Mouse (Mus musculus): ENCODE measurements around the gene Tm9sf4. TPM values are rescaled to one million over a fixed set of nuclear protein-coding genes. Genes with fewer than 3 reads are reported as not detected.
A peak's percentile ranks its signal among the peaks of the same experiment; 100 is the strongest.

Tm9sf4 gene
- 82.9 and 88.1 TPM in 2 replicates for polyA plus RNA-seq (2016; fragmentation: Nextera tagmentation; extraction: Ambion mirVana)

DNA sequence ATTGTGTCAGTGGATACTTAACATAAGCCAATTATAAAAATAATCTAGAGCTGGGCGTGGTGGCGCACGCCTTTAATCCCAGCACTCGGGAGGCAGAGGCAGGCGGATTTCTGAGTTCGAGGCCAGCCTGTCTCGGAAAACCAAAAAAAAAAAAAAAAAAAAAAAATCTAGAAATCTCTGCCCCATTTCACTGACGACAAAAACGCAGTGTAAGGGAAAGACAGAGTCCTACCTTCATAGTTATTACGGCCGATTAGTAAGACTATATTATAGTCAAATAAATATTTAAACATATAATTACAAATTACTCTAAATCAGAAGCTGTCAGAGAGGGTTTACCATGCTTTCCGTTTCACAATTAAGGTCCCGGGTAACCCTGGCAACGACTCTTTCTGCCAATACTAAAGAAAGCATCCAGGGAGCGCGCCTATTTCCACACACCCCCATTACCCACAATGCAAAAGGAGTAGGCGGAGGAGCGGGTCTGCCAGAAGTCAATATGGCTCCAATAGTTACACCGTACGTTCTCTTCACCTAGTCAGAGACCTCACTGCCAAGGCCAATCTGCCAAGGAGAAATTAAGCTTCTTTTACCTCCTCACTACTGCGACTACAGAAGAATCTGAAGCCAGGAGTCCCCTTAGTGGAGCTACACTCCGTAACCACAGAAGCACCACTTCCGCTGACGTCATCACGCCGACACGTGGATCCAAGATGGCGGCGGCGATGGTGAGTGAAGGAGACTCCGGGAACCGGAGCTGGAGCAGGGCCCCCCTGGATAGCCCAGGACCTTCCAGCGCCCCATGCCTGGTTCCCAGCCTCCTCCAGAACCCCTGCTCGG is at the start of gene Tm9sf4:
Tm9sf4 (plus strand) TSS at position 460 of the 840 bp plus-strand sequence.
- H3K9ac ChIP-seq: peak within 1 kb of the TSS; percentile 81
- WGBS: 11% methylated on average over 34 of the region's 34 CpGs
- H3K36me3 ChIP-seq: peaks cover 4% of the 10 kb centered on the region; the same call in 1 of the 2 replicates
- peak; percentile 88 for ATAC-seq (ENCODE audit: insufficient number of reproducible peaks, insufficient read depth, low FRiP score, low TSS enrichment)
- H3K27ac ChIP-seq: peak within 1 kb of the TSS; percentile 85
- H3K4me3 ChIP-seq: peak within 1 kb of the TSS; percentile 83
- peak within 1 kb of the TSS; percentile 95 for H3K4me2 ChIP-seq (replicated peaks)
- no peaks in the 10 kb centered on the region for H3K27me3 ChIP-seq
- peaks cover 4% of the 10 kb centered on the region; the same call in 1 of the 2 replicates for H3K4me1 ChIP-seq
- no peaks in the 10 kb centered on the region for H3K9me3 ChIP-seq

DNA sequence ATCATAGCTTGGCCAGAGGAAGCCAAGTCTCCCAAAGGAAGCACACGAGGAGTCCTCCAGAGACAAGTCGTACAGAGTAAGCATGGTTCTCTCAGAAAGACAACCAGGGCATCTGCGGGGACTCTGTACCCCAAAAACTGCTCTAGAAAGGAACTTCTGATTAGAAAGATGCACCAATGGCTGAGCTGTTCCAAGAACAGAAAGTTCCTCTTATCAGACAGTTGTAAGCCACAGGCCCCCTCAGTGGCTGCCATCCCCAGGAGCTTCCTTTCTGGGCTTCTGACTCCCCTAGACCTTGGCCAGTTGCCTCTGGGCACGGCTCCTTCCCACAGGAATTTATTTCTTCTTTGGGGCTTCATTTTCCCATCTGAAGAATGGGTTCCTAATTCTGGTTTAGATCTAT is 45.4 kb upstream of the Tm9sf4 start:
- 70% methylated on average over 4 of the region's 4 CpGs for WGBS
- H3K36me3 ChIP-seq: no peaks in the 10 kb centered on the region
- no peak overlapping the region for H3K4me3 ChIP-seq
- no peaks in the 10 kb centered on the region for H3K9me3 ChIP-seq
- no peak for ATAC-seq (ENCODE audit: insufficient number of reproducible peaks, insufficient read depth, low FRiP score, low TSS enrichment)
- no peak overlapping the region for H3K4me2 ChIP-seq (replicated peaks)
- no peak overlapping the region for H3K27ac ChIP-seq
- no peaks in the 10 kb centered on the region for H3K4me1 ChIP-seq
- H3K9ac ChIP-seq: no peak overlapping the region
- H3K27me3 ChIP-seq: peaks cover 10% of the 10 kb centered on the region

DNA sequence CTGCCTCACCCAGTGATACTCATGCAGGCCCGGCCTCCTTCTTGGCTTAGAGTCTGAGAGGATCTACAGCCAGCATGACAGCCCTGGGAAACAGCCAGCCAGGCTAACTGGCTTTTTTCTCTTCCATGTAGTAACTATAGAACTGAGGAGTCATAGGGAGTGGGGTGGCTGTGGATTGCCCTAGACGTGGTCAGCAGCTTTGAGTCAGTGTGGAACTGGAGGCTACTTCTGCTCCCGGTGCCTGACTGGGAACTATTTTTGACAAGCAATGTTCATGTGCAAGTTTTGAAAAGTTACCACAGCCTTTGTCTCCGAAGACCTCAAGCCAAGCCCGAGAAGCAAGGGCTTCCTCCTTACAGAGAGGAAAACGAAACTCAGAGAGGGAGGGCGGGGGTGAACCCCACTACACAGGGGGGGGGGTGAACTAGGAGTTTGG is 44.0 kb upstream of the Tm9sf4 start:
- Histone ChIP-seq H3K36me3 (no peaks in the 10 kb centered on the region), H3K4me1 (no peaks in the 10 kb centered on the region), H3K4me2 (replicated peaks) (no peak overlapping the region), H3K9ac (no peak overlapping the region), H3K4me3 (no peak overlapping the region), H3K27ac (no peak overlapping the region), H3K27me3 (no peaks in the 10 kb centered on the region), H3K9me3 (no peaks in the 10 kb centered on the region)
- WGBS: 84% methylated on average over 7 of the region's 7 CpGs
- no peak for ATAC-seq (ENCODE audit: insufficient number of reproducible peaks, insufficient read depth, low FRiP score, low TSS enrichment)

DNA sequence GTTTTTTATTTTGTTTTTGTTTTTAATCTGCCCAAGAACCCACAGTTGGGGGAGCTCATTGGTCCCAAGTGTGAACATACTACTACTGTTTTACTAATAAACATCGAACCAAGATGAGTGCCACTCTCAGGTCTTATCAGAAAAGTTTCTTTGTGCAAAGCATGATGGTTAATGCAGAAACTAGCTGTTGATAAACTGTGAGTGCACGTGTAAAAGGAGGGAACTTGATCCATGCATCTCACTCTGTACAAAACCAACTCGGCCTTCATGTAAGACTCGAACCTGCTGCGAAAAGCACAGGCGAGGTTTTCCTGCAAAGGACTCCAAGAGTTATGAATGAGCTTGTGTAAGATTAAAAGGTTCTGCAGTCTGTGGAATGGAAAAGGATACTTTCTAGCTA is 41.6 kb upstream of the Tm9sf4 start:
- WGBS: 84% methylated on average over 6 of the region's 6 CpGs
- Histone ChIP-seq H3K36me3 (no peaks in the 10 kb centered on the region), H3K4me2 (replicated peaks) (no peak overlapping the region), H3K27ac (no peak overlapping the region), H3K4me1 (no peaks in the 10 kb centered on the region), H3K27me3 (no peaks in the 10 kb centered on the region), H3K4me3 (no peak overlapping the region), H3K9ac (no peak overlapping the region), H3K9me3 (no peaks in the 10 kb centered on the region)
- no peak for ATAC-seq (ENCODE audit: insufficient number of reproducible peaks, insufficient read depth, low FRiP score, low TSS enrichment)

DNA sequence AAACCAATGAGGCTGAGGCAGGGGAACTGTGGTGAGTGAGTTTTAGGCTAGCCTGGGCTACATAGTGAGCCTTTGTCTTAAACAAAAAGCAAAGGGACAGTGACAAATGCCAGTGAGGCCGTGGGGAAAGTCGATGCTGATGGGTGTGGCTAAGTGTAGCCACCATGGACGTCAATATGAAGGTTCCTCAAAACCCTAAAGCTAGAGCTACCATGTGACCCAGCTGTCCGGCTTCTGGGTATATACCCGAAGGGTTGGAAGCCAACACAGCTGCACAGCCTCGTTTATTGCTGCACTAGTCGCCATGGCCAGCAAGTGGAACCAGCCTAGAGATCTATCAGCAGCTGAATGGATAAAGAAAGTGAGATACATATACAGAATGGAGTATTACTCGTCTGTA is 41.0 kb upstream of the Tm9sf4 start:
- WGBS: 71% methylated on average over 8 of the region's 8 CpGs
- H3K36me3 ChIP-seq: no peaks in the 10 kb centered on the region
- H3K27me3 ChIP-seq: no peaks in the 10 kb centered on the region
- H3K9ac ChIP-seq: no peak overlapping the region
- H3K9me3 ChIP-seq: no peaks in the 10 kb centered on the region
- no peak overlapping the region for H3K27ac ChIP-seq
- no peak overlapping the region for H3K4me2 ChIP-seq (replicated peaks)
- H3K4me1 ChIP-seq: no peaks in the 10 kb centered on the region
- ATAC-seq (ENCODE audit: insufficient number of reproducible peaks, insufficient read depth, low FRiP score, low TSS enrichment): no peak
- no peak overlapping the region for H3K4me3 ChIP-seq

DNA sequence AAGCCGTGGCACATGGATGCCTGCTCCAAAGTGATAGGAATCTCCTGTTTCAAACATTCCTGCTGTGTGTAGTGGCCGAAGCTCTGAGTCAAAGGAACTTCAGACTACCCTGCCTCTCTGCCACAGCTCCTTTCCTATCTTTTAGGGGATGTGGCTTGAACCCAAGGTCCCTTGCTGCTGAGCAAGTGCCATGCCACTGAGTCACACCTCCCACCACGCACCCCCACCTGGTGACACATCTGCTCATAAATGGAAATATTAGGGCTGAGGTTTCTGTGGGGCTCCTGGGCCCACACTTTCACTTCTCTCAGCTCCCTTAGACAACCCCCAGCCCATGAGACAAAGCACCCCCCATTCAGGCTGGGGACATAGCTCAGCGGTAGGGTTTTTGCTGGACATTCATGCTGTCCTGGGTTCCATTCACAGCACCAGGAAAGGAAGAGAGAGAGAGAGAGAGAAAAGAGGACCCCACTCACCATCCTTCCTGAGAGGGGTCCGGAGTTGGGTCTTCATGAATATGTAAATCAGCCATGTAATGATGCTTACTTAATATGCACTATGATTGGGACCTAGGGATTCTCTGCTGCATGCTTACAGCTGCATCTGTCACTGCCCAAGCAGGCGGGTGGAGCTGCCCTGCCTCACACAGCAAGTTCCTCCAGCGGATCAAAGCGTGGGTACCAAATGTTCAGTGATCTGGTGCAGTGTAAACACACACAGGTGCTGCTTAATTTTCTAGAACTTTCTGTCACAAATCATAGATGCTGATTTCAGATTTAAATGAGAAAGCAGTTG is 39.1 kb upstream of the Tm9sf4 start:
- Histone ChIP-seq H3K27ac (no peak overlapping the region), H3K9ac (no peak overlapping the region), H3K9me3 (no peaks in the 10 kb centered on the region), H3K36me3 (no peaks in the 10 kb centered on the region), H3K4me3 (no peak overlapping the region), H3K4me1 (no peaks in the 10 kb centered on the region), H3K27me3 (no peaks in the 10 kb centered on the region), H3K4me2 (replicated peaks) (no peak overlapping the region)
- 71% methylated on average over 8 of the region's 8 CpGs for WGBS
- no peak for ATAC-seq (ENCODE audit: insufficient number of reproducible peaks, insufficient read depth, low FRiP score, low TSS enrichment)

DNA sequence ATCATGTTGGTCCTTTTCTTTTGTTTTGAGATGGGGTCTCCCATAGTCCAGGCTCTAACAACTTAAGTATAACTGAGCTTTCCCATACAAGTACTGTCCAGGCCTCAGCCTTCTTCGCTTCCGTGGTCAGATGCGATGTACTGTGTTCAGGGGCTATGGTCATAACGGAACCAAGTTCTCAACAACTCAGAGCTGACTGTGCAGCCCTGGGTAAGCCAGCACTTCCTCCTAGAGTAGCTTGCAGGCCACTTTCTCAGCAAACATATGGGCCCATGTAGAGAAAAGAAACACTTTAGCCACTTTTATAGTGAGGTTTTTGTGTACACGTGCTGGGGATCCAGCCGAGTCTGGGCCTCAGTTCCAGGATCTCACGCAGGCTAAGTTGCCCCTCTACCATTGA is 38.4 kb upstream of the Tm9sf4 start:
- H3K9ac ChIP-seq: no peak overlapping the region
- H3K27me3 ChIP-seq: no peaks in the 10 kb centered on the region
- H3K4me2 ChIP-seq (replicated peaks): no peak overlapping the region
- H3K4me3 ChIP-seq: no peak overlapping the region
- no peak for ATAC-seq (ENCODE audit: insufficient number of reproducible peaks, insufficient read depth, low FRiP score, low TSS enrichment)
- no peaks in the 10 kb centered on the region for H3K36me3 ChIP-seq
- H3K27ac ChIP-seq: no peak overlapping the region
- no peaks in the 10 kb centered on the region for H3K9me3 ChIP-seq
- 81% methylated on average over 7 of the region's 7 CpGs for WGBS
- no peaks in the 10 kb centered on the region for H3K4me1 ChIP-seq

DNA sequence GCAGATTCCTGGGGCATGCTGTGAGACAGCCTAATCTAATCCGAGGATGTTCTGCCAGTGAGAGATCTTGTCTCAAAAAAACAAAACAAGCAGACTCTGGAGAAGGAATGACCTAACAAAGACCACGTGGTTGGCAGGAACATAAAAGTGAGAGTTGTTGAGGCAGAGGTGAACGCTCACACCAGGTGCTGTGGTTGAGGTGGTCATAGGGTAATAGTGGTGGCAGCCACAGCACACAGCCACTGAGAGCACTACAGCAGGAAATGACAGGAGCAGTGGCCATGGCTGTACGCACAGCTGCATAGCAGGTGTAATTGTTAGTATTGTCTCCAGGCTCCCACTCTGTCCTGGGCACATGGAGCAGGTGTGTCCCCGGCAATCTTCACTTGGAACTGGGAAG is 35.2 kb upstream of the Tm9sf4 start:
- Histone ChIP-seq H3K4me3 (no peak overlapping the region), H3K4me1 (no peaks in the 10 kb centered on the region), H3K36me3 (no peaks in the 10 kb centered on the region), H3K9ac (no peak overlapping the region), H3K27me3 (no peaks in the 10 kb centered on the region), H3K27ac (no peak overlapping the region), H3K4me2 (replicated peaks) (no peak overlapping the region), H3K9me3 (no peaks in the 10 kb centered on the region)
- no peak for ATAC-seq (ENCODE audit: insufficient number of reproducible peaks, insufficient read depth, low FRiP score, low TSS enrichment)
- 62% methylated on average over 5 of the region's 5 CpGs for WGBS

DNA sequence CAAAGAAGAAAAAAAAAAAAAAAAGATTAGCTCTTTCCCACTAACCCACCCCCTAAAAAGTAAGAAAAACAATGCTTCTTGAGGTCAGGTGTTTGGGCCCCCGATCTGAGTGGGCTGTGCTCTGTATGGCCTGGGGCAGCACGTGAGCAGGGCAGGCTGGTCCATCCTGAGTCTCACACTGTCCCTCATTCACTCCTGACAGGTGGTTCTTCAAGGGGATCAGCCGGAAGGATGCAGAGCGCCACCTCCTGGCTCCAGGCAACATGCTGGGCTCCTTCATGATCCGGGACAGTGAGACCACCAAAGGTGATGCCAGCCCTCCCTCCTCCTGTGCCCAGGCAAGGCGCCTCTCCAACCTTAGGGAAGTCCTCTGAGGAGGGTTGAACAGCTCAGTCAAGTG is 30.1 kb upstream of the Tm9sf4 start:
- H3K9ac ChIP-seq: no peak overlapping the region
- no peak for ATAC-seq (ENCODE audit: insufficient number of reproducible peaks, insufficient read depth, low FRiP score, low TSS enrichment)
- no peaks in the 10 kb centered on the region for H3K36me3 ChIP-seq
- H3K9me3 ChIP-seq: no peaks in the 10 kb centered on the region
- no peaks in the 10 kb centered on the region for H3K27me3 ChIP-seq
- no peak overlapping the region for H3K4me3 ChIP-seq
- WGBS: 7% methylated on average over 6 of the region's 6 CpGs
- no peak overlapping the region for H3K27ac ChIP-seq
- H3K4me2 ChIP-seq (replicated peaks): no peak overlapping the region
- H3K4me1 ChIP-seq: no peaks in the 10 kb centered on the region

DNA sequence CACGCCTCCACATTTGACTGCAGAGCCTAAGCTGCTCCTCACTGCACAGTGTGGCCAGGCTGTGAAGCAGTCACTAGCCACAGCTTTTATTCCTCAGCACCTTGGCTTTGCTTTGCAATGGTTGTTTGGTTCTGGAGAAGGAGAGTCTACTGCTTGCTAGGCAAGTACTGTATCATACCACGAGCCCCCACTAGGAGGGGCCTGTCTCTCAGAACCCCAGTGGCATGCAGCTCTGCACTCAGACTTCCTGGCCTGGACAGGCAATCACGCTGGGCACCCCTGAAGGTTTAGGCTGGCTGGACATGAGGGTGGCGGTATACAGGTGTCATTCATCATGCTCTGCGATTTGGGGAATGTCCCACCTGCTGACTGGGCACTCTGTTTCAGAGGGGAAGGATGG is 26.9 kb upstream of the Tm9sf4 start:
- no peaks in the 10 kb centered on the region for H3K36me3 ChIP-seq
- H3K4me3 ChIP-seq: no peak overlapping the region
- no peaks in the 10 kb centered on the region for H3K4me1 ChIP-seq
- peak; percentile 28; the same call in 1 of the 2 replicates for ATAC-seq (ENCODE audit: insufficient number of reproducible peaks, insufficient read depth, low FRiP score, low TSS enrichment)
- no peak overlapping the region for H3K4me2 ChIP-seq (replicated peaks)
- no peaks in the 10 kb centered on the region for H3K9me3 ChIP-seq
- no peak overlapping the region for H3K9ac ChIP-seq
- 27% methylated on average over 5 of the region's 5 CpGs for whole genome bisulfite sequencing
- no peak overlapping the region for H3K27ac ChIP-seq
- no peaks in the 10 kb centered on the region for H3K27me3 ChIP-seq

DNA sequence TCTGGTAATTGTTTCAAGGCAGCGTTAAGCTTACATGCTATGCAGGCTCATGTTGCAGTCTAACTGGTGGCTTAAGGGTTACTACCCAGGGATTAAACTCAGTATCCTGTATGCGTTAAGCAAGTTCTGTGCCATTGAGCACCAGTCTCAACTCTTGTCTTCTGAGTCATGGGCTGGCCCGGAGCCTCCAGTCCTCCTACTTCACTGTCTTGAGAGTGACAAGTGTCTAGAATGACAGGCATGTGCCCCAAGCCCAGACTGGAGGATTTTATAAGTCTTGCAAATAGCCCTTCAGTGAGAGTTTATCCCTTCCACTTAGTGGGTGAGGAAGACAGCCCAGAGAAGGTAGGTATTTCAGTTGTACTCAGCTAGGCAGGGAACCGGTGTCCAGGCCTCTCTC is 24.9 kb upstream of the Tm9sf4 start:
- ATAC-seq (ENCODE audit: insufficient number of reproducible peaks, insufficient read depth, low FRiP score, low TSS enrichment): no peak
- Histone ChIP-seq H3K36me3 (no peaks in the 10 kb centered on the region), H3K9ac (no peak overlapping the region), H3K27ac (no peak overlapping the region), H3K4me1 (no peaks in the 10 kb centered on the region), H3K4me3 (no peak overlapping the region), H3K4me2 (replicated peaks) (no peak overlapping the region), H3K27me3 (no peaks in the 10 kb centered on the region), H3K9me3 (no peaks in the 10 kb centered on the region)
- WGBS: 61% methylated on average over 4 of the region's 4 CpGs

DNA sequence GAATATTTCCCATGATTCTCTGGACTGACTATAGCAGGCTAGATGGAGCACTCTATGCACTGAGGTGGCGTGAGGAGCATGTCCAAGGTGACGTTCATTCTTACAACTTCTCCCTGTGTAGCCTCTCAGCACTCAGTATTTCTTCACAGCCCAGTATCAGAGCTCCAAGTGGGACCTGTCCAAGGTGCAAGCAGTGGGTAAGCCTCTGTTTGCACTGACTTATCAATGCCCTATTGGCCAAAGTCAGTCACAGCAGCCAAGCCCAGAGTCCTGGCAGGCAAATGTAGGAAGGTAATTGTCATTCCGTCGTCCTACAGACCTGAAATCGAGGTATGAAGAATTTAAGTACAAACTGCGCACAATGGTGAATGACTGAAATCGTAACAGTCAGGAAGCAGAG is 21.9 kb upstream of the Tm9sf4 start:
- Histone ChIP-seq H3K27me3 (no peaks in the 10 kb centered on the region), H3K4me3 (no peak overlapping the region), H3K27ac (no peak overlapping the region), H3K4me1 (no peaks in the 10 kb centered on the region), H3K9ac (no peak overlapping the region), H3K4me2 (replicated peaks) (no peak overlapping the region), H3K36me3 (no peaks in the 10 kb centered on the region), H3K9me3 (no peaks in the 10 kb centered on the region)
- ATAC-seq (ENCODE audit: insufficient number of reproducible peaks, insufficient read depth, low FRiP score, low TSS enrichment): no peak
- WGBS: 77% methylated on average over 7 of the region's 7 CpGs
